Mouse (Mus musculus): ENCODE data around the gene Grik4.

- TF ChIP-seq GATA1 (IDR thresholded peaks at IDR 0.05; ENCODE audit: borderline replicate concordance, low read length), result no peak
- TF ChIP-seq FLI1 (IDR thresholded peaks at IDR 0.05; ENCODE audit: low read length), result no peak
Observed at GRCm38 (mm10) chr9:42927498-42927897, 16.8 kb downstream of the Grik4 start.
